Mouse (Mus musculus) ovary, adult 18-20 months (tissue): ENCODE results near the gene Mettl9.
"Not testable (repeated sequence)": the region's sequence is repeated elsewhere in the genome, so short reads cannot be mapped to it uniquely, and the experiment has no call there.

ENCODE experiments used
- DNase-seq: peaks from one replicate; pipeline ENCODE4 v3.0.0; 2022; ENCODE audit warnings: low spot score, mixed read lengths

Gene Mettl9

DNA sequence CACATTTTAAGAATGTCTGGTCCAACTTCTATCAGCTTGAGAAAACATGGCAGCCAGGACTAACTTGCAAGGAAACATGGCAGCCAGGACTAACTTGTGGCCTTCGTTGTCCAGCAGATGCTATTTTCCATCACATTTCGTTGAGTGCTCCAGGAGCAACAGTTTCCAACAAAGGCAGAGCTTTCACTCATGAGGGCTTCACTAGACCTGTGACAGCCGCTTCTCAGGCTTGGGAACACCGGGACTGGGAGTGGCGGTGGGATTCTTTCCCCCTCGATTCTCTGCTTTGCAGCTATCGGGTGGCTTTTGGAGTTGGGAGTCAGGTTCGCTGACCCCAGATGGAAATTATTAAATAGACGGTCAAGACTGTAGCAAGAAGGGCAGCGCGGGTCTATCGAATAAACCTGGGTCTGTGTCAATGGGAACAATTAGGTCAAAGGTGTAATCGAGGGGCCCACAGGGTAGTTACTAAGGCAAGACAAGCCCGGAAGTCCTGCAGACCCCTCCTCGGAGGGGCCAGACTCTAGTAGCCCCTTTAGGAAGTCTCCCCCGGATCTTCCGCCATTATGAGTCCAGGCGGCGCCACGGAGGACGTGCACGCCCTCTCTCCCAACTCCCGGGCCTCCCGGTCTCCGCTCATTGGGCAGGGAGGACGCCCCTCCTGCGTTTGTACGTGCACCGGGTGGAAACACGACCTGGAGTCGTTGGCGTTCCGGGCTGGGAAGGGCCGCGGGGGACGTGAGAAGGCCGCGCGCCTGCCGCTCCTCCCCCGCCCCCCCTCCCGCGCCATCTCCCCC is at the start of gene Mettl9:
TSS of gene Mettl9 (plus strand) at position 590 of the 797 bp plus-strand sequence.
- peak; percentile 91 for DNase-seq

- DNase-seq, result no peak
Observed at GRCm38 (mm10) chr7:120991191-120991590, 43.1 kb upstream of the Mettl9 start.

DNA sequence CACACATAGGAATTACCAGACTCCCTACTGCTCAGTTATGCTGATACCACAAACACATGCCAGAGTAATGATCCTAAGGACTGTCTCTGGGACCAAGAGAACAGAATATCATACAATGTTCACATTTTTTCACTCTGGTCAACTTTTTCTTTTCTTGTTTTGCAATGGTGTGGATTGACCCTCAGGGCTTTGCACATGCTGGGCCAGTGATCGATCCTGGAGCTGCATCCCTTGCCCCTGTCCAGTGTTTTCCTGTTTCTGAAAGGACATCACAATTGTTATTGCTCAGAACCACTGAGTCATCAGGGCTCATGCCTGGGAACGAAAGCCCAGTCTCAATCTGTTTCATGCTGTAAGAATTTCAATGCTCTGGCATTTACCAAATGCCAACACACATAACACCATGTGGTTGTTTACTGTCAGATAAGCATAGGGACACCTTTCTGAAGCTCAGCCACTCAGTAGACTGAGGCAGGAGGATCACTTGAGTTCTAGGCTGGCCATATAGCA is 35.2 kb upstream of the Mettl9 start:
- DNase-seq, result no peak

DNA sequence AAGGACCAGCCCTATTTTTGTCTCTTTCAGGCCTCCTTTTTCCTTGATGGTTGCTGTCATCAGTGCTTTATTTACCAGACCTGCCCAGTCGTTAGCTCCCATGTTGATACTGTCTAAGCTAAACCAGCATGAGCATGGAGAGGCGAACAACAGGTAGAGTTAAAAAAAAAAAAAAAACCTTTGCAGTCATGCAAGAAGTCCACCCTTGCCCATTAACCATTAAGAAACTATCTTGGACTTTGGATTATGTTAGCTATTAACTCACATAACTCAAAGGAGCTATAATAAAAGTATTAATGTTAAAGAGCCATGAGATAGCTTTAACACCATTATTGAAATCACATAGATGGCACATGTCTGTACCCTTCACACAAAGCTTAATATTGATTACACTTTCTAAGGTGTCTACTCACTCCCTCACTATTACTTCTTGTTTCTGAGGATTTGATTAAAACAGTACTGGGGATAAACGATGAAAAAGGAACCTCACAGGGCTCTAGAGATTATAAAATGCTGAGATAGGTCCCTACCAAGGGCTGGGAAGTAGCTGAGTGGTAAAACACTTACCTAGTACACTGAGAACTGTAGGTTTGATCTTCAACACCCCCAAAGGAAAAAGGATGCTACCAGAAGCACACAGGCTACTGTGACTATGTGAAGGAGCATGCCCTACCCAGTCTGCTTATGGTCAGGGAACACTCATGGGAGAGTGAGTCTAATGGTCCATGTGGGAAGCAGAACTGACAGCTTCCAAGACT is 34.0 kb upstream of the Mettl9 start:
- no peak for DNase-seq

DNA sequence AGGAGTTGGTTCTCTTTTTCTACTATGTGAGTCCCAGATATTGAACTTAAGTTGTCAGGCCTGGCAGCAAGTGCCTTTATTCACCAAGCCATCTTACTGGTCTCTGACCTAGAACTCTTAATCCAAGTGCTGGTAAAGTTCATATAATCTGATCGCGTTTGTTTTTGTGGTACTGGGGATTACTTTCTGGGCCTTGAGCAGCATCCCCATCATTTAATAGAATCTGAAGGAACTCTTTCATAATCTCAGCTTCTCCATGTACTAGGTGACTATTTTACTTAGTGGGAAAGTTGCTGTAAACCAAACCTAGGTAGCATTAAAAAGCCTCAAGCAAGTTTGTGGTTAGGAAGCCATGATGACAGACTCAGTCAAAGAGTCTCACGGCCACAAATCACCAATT is 32.4 kb upstream of the Mettl9 start:
- DNase-seq, result no peak

DNA sequence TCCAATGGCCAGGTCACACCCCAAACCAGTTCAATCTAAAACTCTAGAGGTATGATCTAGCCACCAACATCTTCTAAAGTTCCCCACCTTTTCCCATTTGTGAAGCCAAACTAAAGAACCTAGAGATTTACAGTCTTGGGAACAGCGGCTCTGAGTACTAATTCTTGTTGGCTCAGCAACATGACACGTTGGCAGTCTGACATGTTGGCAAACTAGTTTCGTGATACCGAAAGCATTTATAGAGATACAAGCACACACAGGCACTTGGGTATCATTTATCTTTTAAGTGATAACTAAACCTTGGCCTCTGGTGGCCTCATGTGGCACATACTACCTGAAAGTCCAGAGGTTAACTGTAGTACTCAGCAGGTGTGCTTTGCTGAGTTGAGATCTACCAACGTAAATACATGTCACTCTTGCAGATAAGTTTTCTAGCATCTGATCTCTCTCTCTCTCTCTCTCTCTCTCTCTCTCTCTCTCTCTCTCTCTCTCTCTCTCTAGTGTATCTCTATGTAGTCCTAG is 31.8 kb upstream of the Mettl9 start:
- DNase-seq, result no peak

DNA sequence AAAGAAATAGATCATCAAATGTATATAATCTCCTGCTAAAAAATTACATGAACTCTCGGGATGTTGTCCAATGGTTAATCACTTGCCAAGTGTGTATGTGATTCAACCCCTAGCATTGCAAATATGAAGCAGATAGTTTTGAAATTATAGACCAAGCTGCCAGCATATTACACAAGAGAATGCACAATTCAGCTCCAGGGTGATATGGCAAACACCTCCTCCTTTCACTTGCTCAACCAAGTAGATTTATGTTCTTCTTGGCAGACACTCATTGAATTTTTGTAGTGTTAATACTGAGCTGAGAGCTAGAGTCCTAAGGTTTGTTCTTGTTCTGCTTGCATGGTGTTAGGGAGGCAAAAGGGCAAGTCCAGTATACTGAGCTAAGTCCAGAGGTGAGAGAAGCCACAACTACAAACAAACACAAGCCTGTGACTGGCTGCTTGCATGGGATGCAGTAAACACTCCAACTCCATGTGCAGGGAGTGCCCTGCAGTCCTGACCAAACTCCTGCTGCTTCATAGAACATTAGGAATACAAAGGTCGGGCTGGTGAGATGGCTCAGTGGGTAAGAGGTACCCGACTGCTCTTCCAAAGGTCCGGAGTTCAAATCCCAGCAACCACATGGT is 30.3 kb upstream of the Mettl9 start:
- no peak for DNase-seq

- no peak for DNase-seq
Observed at GRCm38 (mm10) chr7:121011794-121012689, 22.2 kb upstream of the Mettl9 start.

DNA sequence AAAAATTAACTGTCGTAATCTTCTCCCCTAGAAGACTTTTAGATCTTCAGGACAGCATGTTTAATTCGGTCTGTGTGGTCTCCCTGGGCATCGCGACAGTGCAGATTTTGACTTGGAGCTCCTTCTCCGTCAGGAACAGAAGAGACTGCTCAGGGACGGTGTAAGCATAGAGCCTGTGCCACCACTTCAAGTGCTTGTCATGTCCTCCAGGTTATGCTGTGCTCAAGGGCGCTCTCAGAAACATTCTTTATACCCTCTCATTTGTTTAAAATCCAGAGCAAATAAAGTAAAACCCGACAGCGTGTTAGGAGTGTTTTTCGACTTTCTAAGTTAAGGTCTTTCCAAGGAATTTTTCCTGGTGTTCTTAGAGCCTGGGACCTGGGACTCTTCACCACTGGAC is 19.8 kb upstream of the Mettl9 start:
- DNase-seq, result no peak

DNA sequence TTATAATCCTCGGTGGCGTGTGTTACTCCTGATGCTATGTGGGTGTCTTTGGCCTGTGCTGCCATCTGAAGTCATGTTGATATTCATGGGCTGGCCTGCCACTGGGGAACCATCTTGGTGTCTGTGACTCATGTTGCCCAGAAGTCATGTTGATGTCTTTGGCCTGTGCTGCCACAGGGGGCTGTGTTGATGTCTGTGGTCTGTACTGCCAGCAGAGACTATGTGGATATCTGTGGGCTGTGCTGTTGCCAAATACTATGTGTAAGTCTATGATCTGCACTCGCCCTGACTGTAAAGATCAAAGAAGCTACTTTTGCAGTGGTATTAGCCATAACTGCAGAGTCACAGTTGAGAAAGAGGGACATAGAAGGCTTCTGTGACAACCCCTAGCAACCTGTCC is 15.5 kb upstream of the Mettl9 start:
- no peak for DNase-seq

GRCm38 (mm10) chr7:121020277-121020676 is 14.0 kb upstream of the Mettl9 start:
- no peak for DNase-seq

- DNase-seq, result no peak
Observed at GRCm38 (mm10) chr7:121025221-121026008, 8.8 kb upstream of the Mettl9 start.

DNA sequence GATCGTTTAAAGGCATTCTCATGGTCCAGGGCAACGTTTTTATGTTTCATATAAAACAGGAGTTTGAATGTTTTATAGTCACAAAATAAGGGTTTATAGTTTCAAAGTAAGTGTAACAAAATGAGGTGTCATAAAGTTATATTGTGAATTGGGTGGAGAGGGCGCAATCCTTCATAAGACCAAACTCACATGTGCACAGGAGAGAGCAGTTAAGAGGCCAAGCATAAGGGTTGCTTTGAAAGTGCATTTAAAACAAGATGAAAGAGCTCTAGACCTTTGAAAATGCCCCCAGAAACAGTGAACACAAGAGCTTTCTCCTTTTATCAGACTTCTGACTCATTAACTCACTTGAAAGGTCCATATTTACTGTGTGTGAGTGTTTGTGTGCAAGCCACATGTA is 7.9 kb upstream of the Mettl9 start:
- DNase-seq, result no peak

- DNase-seq, result not testable (repeated sequence)
Observed at GRCm38 (mm10) chr7:121029947-121030346, 4.3 kb upstream of the Mettl9 start.

GRCm38 (mm10) chr7:121034701-121035141 is 476 bp downstream of the Mettl9 start:
- DNase-seq, result no peak

DNA sequence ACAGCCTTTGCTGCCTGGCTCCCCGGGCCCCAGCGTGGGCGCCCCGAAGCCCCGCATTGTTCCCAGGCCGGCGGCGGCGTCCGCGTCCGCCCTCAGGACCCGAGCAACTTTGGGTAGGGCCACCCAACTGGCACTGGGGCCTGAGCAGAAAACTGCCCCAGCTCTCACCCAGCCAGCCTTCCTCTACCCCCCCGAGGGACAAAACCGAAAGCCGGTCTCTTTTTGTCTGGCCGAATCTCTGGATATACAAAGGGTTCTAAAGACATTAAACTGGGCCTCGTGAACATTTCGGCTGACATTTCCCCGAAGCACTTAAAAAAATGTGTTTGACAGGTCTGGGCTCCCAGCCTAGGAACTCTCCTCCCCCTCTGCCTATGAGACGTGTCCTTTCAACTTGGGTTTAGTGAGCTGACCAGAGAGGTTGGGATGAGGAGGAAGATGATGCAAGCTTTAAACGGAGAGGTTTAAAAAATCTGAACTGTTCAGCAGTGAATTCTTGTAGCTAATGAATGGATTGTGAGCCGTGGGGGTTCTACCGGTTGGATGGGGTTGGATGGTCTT is 996 bp downstream of the Mettl9 start:
- no peak for DNase-seq

DNA sequence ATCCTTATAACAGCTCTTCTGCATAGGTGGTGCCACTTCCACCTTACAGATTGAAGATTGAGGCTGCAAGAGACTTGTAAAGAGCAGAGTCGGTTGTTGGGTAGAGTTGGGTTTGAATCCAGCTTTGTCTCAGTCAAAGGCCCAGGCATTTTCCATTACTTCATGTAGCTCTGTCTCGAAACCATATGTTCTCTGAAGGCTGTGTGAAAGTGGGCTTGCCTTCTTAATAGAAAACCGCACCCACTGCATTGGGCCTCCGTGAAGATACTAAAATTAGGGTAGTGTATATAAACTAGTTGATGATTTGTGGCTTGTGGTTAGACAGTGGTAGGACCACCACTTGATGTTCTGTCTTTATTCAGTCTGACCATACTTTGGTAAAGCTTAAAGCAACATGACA is 6.3 kb downstream of the Mettl9 start:
- no peak for DNase-seq

DNA sequence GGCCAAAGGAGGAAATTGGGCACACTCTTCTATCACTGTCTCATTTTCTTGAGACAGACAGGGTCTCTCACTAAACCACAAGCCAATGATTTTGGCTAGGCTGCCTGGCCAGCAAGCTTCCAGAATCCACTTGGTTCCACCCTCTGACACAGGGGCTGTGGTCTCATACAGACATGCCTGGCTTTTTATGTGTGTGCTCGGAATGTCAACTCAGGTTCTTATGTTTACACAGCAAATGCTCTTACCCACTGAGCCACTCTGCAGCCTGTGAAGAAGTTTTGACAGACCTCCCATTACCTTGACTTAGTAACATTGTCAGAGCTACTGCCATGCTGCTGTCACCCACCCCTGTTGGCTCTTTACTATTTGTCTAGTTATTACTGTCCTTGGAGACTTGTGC is 7.7 kb downstream of the Mettl9 start:
- no peak for DNase-seq

- no peak for DNase-seq
Observed at GRCm38 (mm10) chr7:121043004-121043403, 8.8 kb downstream of the Mettl9 start.

GRCm38 (mm10) chr7:121043510-121043909 is 9.3 kb downstream of the Mettl9 start:
- DNase-seq, result no peak
